Mouse (Mus musculus) spleen, postnatal 36 days (tissue): Measurements from ENCODE around the gene Letm1.

Experiments
- DNase-seq, 2 experiments: peaks; one replicate each; pipeline ENCODE4 v3.0.0; 2022; ENCODE audit warnings: low spot score in 2 of 2, mixed read lengths in 1 of 2

Gene Letm1

DNA sequence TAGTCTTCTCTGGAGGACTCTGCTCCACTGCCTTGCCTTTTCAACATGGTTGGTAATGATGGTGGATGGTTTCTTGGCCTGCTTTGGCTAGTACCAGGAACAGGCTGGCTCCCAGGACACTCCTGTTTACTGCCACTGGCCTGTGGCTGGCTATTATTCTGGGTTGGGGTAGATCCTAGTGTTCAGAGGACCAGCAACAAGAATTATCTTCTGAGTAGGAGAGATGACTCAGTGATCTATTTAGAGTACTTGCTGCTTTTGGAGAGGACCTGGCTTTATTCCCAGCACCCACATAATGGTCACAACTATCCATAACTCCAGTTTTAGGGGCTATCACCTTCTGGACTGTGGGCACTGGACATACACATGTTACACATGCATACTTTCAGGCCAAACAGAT lies 44.3 kb downstream of the Letm1 start:
- DNase-seq: no peak

DNA sequence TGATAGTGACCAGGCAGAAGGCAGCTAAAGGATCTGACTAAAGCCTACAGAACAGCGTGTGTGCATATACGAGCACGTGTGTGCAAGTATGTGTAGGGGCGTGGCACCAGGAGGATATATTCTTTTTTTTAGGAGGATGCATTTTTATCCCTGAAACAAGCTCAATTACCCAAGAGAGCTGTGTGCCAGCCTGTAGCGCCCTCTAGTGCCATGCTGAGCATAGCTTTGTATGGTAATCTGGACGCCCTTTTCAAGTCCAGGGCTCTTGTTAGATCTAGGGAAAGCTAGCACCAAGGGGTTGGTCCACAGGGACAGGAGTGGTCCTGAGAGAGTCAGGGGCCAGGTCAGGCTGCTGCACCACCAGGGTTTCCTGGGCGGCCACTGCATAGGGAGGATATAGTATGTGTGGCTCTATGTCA lies 44.7 kb downstream of the Letm1 start:
- no peak for DNase-seq

DNA sequence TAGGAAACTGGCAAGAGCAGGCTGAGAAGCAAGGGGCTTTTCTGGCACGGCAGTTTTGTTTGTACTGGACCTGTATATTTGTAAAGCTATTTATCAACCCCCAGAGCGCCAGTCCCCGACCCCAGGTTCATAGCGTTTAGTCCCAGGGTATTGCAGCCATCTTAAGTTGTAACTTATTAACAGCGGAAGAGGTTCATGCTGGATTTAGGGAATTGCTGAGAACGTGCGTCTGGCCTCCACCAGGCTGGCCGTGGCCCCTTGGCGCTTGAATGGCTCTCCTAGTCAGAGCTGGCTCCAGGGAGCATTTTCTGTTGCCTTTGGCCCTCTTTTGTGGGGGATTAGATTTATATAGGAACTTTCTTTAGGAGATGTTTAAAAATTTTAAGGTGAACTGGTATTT lies 46.4 kb downstream of the Letm1 start:
- DNase-seq: no peak

DNA sequence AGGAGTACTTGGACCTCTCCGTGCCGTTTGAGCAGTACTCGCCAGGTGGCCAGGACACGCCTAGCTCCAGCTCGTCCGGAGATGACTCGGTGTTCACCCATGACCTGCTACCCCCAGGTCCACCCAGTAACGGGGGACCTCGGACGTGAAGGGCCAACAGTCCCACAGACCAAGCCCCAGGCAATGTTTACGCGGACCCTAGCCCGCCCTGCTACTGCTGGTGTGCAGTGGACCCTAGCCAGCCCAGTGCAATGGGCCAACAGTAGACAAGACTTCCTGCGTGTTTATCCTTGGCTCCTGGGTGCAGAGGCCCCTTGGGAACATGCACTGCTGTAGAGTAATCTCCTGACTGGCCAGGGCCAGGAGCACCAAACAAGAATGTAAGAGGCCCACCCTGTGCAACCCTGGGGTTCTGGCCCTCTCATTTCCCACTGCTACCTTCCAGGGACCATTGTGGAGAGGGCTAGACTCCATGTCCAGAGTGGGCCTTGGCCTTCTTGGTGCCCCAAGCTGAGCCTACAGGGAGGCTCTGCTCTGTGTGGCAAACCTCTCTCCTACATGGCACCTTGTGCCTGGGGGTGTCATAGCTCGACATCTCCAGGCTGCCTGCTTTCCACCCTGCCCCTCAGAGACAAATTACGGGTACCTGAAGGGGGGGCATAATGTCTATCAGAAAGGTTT lies 47.1 kb downstream of the Letm1 start:
- no peak for DNase-seq

GRCm38 (mm10) chr5:33733837-33734236 lies 48.8 kb downstream of the Letm1 start:
- no peak for DNase-seq

GRCm38 (mm10) chr5:33731051-33731450 lies 51.6 kb downstream of the Letm1 start:
- no peak for DNase-seq

DNA sequence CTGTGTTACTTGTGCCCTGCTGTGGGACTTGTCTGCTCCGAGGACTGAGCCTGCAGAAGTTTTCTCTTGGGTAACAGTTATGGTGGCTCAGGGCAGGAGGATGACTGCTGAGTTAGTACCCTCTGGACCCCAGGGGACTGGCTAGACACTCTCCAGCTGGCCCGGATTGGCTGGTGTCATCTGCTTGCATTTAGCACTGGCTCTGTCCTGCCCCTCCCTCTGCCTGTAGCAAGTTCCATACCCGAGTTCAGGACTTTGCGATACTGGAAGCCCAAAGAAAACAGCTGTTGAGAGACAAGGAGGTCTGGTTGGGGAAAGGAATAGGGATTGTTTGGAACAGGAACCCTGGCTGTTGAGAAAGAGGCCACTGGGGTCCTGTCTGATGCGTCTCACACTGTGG lies 52.1 kb downstream of the Letm1 start:
- no peak for DNase-seq

GRCm38 (mm10) chr5:33728841-33729240 lies 53.8 kb downstream of the Letm1 start:
- DNase-seq: no peak

DNA sequence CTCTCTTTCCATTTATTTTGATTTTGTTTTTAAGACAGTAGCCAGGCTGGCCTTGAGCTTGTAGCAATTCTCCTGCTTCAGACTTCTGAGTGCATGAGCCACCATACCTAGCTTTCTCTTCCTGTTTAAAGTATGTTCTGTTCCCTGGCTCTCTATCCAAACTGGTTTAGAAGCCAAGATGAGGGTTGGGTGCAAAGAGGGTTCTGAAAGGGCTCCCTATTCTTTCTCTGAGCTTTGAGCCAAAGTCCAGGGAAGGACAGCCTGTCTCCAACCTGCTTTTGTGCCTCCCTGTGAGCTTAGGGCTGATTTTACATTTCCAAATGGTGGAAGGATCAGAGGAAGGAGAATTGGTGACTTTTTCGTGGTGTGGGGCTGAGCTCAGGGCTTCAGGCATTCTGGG lies 55.7 kb downstream of the Letm1 start:
- no peak for DNase-seq

DNA sequence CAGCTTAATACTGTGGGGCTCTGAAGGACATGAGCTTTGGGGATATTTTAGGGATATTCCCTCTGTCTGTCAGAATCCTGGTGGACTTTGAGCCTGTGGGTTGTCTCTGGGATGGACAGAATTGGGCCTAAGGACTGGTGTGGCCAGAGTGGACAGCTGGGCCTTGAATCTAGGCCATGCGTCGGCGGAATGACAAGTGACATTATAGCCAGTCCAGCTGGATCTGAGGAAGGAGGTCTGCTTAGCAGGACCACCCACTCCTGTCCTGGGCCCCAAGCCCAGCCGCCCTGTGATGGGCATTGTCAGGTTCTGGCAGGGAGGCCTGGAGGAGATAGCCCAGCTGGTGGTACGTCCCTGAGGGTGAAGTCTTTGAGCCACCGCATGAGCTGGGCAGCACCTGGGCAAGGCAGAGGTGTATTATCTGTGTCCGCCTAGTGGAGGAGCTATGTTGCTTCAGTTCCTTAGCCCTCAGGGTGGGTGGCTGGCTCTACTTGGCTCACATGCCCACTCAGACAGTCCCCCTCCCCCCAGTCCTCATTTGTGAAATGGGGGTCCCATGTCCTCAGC lies 56.5 kb downstream of the Letm1 start:
- DNase-seq: no peak

- DNase-seq: no peak
Measured at GRCm38 (mm10) chr5:33723641-33724465, 58.8 kb downstream of the Letm1 start.

DNA sequence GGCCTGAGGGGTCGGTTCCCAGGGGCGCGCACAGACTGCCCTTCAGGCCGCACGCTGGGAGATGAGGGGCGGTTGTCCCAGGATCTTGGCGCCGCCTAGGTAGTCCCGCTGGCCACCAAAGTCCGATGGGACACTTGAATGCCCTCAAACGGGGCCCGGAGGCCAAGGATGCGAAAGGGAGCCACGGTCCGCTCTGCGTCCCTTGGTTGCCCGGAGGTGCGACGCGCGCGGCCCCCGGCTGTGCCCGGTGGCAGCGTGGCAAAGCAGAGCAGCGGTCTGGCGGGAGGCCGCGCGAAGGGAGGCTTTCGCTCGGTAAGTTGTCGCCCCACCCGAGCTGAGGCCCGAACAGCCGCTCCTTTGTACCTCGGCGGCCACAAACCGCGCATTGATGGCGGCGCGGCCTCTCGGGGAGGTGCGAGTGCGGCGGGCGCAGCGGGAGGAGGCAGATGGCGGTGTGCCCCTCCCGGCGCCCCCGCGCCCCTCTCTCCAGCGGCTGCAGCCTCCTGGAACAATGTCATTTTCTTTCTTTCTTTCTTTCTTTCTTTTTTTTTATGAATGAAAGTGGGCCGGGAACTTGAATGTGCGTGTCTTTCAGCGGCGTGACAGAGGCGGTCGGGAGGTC lies 59.5 kb downstream of the Letm1 start:
- DNase-seq: no peak

DNA sequence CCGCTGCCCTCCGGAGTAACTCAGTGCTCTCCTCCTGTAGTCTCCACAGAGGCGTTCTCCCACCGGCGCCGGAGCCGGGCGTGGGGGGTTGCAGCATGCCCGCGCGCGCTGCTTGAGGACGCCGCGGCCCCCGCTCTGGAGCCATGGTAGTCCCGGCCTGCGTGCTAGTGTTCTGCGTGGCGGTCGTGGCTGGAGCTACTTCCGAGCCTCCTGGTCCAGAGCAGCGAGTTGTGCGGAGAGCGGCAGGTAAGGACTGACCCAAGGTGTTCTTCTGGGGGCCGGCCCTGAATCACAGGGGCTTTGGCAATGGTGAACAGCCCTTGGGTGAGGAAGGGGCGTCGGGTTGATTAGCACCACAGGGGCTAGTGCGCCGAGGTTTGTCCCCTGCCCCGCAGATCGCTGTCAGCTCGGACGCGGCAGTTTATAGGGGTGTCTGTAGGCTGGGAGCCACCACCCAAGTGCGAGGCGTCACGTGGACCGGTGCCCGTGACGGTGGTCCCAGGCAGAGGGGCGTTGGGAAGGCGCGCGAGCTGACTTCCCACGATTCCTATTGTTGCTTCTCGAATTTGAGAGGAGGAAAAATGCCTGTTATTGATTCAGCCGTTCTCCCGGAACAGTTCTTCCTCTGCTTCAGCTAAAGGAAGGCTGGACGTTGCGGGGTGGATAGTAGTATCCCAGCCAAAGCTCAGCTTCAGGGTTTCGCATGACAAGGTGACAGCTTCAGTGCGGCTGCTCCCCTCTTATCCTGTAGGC lies 60.2 kb downstream of the Letm1 start:
- DNase-seq: no peak

DNA sequence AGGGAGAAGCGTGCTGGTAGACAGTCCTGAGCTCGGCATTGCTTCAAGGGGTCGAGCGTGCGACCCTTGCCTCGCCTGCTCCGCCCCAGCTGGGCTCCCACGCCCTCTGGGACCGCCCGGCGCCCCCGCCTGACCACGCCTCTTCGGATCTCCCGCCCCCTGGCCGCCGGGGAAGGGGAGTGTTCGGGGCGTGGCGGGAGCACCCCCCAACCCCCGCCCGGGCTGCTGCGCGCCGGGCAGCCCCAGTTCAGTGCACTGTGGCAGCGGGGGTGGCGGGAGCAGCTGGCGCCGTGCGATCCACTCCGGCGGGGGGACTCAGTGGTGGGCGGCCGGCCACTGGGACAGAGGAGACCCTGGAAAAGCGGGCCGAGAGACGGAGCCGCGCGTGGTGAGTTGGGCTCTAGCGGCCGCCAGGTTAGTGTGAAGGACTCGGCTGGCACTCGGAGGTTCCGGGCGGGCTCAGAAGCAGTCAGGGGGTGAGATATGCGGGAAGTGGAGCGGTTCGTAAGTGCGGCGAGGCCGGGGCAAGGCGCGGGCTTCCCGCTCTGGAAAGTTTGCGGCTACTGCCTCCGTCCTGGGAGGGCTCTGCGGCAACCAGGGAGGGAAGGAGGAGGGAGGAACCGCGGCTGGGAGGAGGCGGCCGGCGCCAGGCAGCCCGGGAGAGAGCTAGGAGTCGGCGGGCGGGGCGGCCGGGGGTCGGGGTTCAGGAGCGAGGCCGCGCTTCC lies 60.9 kb downstream of the Letm1 start, which contains the start of gene Fgfr3:
Fgfr3 (plus strand) TSS at position 134 of the 725 bp plus-strand sequence.
- DNase-seq: peak; percentile 21 to 40

DNA sequence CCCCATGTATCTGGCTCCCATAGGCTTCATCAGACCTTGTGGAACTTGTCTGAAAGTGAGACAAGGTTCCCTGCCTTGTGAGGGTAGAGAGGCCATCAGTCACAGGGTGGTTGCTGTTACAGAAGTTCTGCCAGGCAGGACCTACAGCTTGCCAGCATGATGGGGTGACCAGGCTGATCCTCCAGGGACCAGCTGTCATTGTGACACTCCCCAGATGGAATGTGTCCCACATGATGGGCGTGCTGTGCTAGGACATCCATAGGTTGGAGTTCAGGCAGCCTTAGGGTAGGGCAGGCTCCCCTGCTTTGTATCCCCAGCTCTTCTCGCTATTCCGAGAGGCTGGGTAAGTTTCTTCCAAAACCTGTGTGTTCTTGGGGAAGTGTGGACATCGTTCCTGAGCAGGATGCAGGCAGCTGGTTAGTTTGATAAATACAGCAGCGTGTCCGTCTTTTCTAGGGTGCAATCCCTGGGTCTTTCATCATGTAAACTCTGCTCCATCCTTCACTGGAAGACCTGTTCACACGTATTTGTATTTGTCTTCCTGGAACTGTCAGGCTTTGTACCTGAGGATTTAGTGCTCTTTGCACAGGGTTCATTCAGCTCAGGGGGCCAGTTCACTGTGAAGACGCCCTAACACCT lies 61.6 kb downstream of the Letm1 start:
- DNase-seq: no peak

- DNase-seq: no peak
Measured at GRCm38 (mm10) chr5:33718460-33718859, 64.2 kb downstream of the Letm1 start.

GRCm38 (mm10) chr5:33716467-33716866 lies 66.2 kb downstream of the Letm1 start:
- DNase-seq: no peak

- DNase-seq: no peak
Measured at GRCm38 (mm10) chr5:33715182-33715581, 67.4 kb downstream of the Letm1 start.

- DNase-seq: no peak
Measured at GRCm38 (mm10) chr5:33712550-33712949, 70.1 kb downstream of the Letm1 start.

DNA sequence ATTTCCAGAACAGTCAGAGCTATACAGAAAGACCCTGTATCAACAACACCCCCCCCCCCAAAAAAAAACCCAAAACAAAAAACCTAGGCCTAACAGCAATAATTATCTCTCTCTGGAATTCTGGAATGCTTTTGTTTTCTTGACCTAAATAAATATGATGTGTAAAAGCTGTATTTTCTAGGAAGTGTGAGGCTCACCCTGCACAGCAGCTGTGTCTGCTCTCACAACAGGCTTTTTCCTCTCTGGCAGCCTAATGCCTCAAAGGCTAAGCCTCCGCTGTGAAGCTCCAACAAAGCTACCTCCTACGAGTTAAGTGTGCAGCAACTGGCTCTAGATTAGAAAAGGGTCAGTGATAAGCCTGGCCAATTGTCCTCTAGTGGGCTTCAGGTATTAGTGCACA lies 73.6 kb downstream of the Letm1 start:
- DNase-seq: no peak
